Mouse (Mus musculus): ENCODE data around the gene Zfp710.
A peak's percentile ranks its signal among the peaks of the same experiment; 100 is the strongest.
"Not testable (repeated sequence)": the region's sequence is repeated elsewhere in the genome, so short reads cannot be mapped to it uniquely, and the experiment has no call there.

The Zfp710 gene

DNA sequence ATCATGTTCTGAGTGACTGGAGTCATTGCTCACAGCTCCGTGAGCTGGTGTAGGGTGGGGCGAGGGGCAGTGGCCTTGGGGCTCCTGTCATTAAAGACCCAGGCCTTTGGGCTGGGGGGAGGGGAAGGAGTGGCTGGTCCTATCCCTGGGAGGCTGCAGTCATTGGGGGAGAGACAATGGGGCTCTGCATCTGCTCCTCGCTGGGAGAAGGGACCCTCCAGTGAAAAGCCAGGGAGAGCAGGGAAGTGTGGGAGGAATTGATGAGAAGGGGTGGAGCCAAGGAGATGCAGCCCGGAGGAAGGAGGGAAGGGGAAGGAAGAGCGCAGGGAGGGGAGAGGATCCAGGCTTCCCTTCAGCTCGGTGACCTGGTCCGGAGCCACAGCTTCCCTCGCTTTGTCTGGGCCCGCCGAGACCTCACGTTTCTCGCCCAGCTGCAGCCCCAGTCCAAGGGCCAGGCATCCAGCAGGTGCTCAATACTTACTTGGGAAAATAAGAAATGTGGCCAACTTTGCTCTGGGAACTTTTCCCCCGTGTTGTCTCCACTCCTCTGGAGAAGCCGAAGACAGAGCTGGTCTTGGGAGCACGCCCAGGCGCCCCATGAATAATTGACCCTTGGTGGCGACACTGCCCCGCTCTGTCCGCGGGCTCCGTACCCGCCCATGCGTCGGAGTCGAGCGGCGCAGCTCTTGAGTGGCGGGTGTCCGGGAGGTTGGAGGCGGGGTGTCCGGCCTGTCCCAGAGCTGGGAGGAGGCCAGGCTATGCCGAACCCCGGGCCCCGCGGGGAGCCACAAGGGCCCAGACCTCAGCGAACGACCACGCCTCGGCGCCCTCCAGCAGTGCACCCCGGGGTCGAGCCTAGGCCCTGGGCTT is at the start of gene Zfp710:
Gene Zfp710, plus strand, starts transcription at position 294 of the 870 bp plus-strand sequence.
- peak; percentile 21 for DNase-seq (ENCODE audit: low read depth, low spot score)

DNA sequence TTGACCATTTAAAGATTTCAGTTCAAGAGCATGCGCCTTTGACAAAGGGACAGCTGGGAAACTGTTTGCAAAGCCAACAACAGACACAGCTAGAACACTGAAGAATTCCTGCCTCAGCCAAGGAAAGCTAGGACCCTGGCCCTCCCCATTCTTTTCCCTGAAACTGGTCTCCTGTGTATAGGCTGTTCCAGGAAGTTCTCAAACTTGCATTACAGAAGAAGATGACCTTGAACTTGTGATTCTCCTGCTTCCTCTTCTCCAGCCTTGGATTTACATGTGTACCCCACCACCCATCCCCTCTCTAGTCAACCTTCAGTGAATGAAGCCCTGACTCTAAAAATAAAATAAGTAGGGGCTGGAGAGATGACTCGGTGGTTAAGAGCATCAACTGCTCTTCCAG is 49.3 kb upstream of the Zfp710 start:
- DNase-seq (ENCODE audit: low read depth, low spot score): no peak

DNA sequence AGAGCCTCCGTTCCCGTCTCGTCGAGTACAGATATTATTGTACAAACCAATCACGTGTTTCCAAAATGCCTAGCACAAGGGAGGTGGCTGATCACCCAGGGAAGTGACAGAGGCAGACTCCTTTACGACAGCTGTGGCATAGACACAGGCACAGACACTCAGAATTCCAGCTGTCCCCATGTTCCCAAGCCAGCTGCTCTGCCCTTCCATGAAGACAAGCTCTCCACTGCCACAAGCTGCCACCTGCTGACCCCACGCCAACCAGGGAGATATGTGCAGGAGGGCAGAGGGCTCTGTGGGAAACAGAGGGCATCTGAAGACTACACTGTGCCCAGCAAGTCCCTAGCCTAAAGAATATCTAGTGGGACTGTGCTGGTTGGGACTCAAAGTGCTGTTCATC is 37.9 kb upstream of the Zfp710 start:
- DNase-seq (ENCODE audit: low read depth, low spot score): no peak

DNA sequence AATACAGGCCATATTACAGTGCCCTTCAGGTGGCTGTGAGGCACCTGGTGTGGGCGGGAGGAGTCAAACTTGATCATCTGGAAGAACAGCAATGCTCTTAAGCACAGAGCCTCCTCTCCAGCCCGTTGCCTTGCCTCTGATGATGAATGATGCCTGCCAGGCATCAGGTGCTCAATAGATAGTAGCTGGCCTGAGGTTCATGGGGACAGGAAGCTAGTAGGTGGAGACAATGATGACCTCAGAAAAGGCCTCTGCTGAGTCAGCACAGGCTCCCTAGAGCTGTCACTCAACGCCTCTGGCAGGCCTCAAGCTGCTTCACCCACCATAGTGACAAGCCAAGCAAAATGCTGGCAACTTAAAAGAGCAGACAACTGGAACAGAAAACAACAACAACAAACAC is 36.9 kb upstream of the Zfp710 start:
- DNase-seq (ENCODE audit: low read depth, low spot score): no peak

DNA sequence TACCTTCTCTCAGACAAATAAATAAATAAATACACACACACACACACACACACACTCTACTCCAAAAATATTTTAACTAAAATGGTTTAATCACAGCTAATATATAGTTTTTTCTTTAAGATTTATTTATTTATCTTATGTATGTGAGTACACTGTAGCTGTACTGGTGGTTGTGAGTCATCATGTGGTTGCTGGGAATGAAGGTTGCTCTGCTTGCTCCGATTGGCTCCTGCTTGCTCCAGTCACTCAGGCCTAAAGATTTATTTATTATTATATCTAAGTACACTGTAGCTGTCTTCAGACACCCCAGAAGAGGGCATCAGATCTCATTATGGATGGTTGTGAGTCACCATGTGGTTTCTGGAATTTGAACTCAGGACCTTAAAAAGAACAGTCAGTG is 36.1 kb upstream of the Zfp710 start:
- not testable (repeated sequence) for DNase-seq (ENCODE audit: low read depth, low spot score)

DNA sequence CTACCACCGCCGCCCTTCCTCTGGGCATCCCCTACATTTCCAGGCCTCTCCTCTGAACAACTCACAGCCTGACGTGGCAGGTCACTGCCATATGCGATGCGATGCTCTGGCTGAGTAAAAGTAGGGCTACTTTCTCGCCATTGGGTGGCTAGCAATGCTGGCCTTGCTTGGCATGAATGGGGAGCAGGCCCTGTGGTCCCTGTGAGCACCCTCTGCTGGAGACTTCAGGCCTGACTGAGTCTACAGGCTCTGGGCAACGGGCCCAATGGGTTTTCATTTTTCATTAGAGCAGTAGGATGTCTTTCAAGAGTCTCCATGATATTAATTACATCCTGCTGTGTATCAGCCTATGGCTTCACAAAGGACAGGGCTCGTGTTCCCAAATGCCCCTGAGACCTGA is 30.1 kb upstream of the Zfp710 start:
- DNase-seq (ENCODE audit: low read depth, low spot score): no peak

DNA sequence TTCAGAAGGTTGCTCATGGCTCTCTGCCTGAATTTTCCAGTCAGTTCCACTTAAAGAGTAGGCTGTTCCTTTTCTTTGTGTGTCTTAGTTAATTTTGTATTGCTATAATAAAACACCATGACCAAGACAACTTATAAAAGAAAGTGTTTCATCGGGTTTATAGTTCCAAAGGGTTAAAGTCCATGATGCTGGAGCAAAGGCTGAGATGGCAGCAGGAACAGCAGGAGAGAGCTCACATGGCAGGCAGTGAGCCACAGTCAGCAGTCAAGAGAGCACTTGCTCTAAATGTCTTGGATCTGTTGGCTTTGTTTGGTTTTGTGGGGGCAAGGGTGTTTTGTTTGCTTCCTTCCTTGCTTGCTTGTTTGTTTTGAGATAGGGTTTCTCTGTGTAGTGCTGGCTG is 26.9 kb upstream of the Zfp710 start:
- no peak for DNase-seq (ENCODE audit: low read depth, low spot score)

DNA sequence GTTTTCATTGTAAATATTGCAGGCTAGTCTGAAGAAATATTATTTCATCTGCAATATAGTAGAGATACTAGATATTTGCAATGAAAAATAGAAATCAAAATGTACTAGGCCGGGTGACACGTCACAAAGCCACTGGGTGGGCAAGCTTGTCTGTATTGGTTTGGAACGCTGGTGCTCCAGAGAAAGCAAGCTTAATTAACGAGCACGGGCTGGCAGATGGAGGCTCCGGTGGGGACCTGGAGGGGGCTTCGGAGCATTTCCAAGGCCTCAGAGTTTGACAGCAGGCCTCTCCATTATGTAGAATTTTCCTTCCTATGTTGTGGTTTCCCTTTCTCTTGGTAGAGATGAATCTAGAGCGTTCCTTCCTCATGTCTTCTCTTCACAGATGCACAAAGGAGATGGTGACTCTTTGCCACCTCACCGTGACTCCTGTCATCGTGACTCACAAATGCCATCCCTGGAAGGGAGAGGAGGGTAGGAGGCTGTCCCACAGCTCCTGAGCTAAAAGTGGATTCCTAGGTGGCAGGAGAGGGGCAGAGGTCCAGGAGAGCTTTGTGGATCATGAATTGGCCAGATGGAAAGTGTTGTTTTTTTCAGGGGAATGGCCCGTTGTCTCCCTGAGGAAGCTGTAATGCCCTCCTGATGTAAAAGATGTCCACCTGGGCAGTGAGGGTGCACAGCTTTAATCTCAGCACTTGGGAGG is 22.1 kb upstream of the Zfp710 start:
- DNase-seq (ENCODE audit: low read depth, low spot score): no peak

DNA sequence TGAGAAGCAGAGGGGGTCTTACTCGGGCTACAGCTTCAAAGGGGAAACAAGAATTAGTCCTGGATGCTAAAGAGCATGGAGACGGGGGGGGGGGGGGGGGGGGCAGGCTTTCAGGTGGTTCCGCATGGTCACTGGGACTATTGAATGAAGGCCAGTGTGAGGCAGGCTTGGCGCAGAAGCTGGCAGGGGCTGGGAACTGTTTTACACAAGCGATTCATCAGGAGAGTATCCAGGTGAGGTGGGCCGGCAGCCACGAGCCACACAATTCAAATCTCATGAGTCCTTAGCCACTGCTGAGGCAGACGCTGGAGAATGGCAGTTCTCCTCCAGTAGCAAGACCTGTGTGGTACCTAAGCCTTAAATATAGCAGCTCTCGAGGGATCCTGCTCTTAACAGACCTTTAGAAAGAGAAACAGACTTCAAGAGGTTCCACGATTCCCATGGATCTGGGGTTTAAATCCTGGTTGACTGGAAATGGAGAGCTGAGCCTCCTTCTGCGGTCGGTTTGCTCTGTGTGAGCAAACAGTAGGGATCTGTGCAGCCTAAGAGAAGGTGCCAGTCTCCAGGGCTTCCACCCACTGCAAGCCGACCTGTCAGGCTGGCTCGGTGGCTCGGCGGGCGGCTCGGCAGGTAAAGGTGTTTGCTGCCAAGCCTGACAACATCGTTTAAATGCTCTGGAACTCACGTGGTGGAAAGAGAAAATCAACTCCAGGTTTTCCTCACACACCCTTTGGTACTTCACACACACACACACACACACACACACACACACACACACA is 19.6 kb upstream of the Zfp710 start:
- no peak for DNase-seq (ENCODE audit: low read depth, low spot score)

DNA sequence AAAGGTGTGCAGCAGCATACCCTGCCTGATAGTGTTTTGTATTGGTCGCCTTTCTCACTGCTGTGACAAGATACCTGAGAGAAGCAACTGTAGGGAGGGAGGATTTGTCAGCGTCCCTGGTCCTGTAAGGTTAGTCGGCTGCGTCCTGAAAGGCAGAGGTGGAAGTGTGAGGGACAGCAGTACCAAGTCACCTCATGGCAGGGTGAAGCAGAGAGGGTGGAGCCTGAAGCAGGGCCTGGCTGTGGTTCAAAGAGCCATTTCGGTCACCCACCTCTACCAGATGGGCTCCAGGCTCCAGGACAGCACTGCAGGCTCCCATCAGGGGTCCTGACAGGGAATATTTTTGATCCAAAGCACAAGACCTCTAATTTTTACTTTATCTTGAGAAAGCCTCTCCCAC is 13.9 kb upstream of the Zfp710 start:
- no peak for DNase-seq (ENCODE audit: low read depth, low spot score)

DNA sequence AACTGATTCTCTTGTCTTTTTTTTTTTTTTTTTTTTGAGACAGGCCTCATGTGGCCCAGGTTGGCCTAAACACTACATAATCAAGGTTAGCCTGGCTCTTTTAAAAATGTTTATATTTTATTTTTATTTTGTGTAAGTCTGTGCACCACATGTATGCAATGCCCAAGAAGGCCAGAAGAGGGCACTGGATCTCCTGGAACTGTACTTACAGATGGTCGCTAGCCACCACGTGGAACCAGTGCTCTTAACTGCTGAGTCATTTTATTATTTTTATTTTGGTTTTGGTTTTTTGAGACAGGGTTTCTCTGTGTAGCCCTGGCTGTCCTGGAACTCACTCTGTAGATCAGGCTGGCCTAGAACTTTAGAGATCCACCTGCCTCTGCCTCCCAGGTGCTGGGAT is 13.1 kb upstream of the Zfp710 start:
- DNase-seq (ENCODE audit: low read depth, low spot score): peak; percentile 65

DNA sequence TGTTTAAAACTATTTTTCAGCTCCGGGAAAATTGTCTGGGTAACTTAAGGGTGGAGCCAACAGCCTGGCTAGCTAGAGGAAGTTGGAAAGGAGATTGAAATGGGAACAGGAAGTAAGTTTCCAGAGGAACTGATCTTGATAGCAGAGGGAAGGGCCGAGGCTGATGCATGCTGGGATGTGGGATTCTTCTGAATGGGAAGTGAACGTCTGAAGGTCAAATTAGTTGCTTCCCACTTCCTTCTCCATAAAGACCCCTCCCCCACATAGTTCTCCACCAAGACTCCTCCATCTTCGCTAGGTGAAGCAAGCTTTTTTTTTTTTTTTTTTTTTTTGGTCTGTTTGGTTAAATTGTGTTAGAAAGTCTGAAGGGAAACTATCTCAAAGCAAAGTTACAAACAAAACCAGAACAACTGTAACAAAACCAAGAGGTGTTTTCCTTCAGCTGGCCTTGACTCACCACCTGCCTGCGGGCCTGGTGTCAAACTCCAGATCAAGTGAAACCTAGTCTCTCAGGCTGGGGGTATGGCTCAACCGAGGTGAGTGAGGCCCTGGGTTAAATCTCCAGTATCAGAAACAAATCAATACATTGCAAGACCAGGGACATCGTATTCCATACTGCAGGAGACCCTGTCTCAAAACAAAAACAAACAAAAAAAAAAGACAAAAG is 10.6 kb upstream of the Zfp710 start:
- no peak for DNase-seq (ENCODE audit: low read depth, low spot score)

DNA sequence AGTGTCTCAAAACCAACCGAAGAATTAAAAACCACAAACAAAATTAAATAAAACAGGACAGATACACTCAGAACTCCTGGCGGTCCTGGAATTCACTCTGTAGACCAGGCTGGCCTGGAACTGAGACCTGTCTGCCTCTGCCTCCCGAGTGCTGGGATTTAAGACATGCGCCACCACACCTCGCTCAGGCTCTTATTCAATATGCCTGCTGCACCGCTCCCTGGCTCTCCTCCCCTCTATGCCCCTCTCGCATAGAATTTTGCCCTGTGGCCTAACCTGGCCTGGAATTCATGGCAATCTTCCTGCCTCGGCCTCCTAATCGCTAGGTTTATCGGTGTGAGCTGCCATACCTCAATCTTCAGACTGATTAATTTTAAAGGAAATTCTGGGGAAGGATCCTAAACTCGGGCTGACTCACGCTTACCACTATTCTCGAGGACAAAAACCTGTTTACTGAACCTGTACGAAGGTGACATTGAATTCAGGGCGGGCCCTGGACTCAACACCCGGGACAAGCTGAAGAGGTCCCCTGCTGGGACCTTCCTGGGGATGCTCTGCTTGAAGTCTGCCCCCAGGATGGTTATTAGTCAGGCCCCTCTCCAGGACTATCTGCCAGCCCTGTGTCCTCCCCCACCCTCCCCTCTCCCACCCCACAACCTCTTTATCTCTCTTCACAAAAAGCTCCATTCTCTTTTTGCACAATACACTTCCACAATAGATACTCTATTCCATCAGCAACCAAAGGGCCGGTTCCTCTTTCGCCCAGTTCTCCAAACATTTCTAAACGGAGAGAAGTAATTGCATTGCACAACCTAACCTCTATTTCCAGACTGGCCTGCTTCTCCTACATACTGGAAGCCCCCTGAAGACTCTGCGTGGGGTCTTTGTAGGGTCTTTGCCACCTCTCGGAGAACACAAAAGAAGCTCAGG is 9.5 kb upstream of the Zfp710 start:
- no peak for DNase-seq (ENCODE audit: low read depth, low spot score)

DNA sequence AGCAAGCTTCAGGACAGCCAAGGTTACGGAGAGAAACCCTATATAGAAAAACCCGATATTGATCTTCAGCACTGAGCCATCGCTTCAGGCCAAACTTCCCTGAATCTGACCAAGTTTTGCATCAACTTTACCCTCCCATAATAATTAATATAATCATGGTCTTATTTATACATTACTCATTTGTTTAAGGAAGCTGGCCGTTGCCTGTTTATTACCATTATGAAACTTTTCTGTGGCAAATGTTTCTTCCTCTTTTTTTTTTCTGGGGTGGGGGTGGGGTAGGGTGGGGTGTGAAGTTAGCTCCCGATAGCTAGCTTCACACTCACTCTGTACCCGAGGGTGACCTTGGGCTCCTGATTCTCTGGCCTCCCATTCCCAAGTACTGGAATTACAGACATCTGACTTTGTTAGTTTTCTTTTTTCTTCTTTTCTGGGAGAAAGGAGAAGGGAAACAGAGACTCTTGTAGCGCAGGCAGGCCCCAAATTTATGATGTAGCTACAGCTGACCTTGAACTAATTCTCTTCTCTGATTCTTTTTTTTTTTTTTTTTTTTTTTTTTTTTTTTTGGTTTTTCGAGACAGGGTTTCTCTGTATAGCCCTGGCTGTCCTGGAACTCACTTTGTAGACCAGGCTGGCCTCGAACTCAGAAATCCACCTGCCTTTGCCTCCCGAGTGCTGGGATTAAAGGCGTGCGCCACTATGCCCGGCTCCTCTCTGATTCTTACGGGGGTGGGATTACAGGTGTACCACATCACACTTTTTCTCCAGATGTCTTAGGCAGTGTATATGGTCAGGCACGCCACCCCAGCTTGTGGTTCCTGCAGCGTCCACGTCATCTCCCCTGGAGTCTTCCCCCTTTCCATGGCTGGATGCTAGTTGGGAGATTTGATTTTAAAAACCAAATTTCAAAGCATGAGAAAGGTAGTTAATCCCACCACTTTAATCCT is 5.8 kb upstream of the Zfp710 start:
- no peak for DNase-seq (ENCODE audit: low read depth, low spot score)

DNA sequence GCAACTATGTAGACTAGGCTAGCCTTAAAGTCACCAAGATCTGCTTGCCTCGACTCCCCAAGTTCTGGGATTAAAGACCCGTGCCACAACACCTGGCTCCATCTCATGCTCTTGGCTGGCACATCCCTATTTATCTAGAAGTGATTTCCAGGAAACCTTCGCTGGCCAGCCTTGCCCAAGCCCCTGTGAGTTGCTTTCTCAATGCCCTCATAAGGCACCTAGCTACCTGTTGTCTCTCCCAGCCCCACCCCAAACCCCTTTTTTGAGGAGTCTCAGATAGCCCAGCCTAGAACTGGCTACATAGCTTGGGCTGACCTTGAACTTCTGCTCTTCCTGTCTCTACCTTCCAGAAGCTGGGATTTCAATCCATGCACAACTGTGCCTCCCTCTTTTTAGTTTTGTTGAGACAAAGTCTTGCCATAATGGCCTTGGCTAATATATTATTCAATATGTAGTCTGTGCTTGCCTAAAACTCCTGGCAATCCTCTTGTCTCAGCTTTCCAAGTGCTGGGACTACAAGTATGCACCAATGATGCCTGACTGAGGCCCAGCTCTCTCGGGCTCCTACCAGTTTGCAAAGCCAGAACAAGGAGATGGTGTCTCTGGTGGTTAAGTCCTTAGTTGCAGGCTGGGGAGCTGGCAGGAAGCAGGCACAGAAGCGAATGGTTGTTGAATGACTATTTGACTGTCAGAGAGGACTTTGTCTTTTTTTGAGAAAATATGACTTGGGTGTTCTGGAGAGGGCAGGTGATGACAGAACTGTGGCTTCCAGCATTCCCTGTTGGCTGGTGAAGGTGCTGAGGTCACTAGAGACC is 786 bp upstream of the Zfp710 start:
- peak; percentile 72 for DNase-seq (ENCODE audit: low read depth, low spot score)

DNA sequence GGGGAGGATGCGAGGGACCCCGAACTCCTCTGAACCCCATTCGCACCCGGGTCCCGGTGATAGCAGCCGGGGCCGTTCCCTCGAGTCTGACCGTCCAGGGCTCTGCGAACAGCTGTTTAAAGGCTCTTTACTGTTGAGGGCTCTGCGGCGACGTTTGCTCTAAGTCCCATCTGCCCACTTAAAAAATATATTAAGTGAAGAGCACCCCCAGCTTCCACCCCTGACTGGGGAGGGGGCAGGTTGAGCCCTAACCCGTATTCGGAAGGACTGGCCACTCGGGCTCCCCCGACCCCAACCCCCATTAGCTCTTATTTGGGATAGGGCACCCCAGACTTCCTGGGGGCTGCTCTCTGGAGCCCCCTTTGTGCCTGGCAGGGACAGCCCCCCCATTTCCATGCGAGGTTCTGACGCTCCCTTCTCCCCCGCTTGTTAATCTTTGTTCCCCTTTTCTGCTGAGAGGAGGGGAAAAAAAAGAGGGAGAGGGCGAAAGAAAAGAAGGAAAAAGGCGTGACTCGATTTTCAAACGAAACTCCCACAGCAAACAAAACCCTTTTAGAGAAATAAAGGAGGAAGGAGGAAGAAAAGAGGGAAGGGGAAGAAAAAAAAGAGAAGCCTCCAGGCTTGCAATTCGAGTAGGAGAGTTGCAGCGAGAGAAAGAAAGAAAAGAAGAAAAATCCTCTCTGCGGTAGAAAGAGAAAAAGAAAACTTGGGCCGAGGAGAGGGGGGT is 940 bp downstream of the Zfp710 start:
- DNase-seq (ENCODE audit: low read depth, low spot score): peak; percentile 34

DNA sequence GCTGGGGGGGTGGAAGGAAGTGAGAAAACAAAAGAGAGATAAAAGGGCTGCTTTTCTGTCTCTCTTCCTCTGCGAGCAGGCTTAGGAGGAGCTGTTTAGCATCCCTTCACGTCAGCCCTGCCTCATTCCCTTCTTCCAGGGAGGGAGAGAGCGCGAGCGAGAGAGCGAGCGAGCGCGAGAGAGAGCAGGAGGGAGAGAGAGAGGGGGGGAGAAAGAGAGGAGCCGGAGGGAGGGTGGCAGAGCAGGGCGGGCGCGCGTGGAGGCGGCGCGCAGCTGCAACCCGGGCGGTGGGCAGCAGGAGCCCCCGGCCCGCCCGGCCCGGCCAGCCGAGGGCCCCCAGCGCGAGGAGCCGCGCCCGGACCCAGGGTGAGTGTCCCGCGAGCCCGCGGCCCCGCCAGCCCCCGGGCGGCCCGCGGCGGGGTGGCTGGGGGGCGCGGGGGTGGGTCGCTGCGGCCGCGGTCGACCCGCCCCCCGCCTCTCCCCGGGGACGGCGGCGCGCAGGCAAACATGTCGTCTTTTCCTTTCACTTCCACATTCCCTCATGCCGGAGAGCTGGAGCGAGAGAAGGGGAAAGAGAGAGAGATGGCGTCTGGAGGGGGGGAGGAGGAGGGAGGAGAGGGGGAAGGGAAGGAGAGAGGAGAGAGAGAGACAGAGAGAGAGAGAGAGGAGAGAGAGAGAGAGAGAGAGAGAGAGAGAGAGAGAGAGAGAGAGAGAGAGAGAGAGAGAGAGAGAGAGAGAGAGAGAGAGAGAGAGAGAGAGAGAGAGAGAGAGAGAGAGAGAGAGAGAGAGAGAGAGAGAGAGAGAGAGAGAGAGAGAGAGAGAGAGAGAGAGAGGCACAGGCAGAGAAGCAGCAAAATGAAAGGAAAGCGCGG is 1.7 kb downstream of the Zfp710 start:
- peak; percentile 72 for DNase-seq (ENCODE audit: low read depth, low spot score)

Data from CD4-positive helper T cell, adult 2 months (primary cell).